Mouse (Mus musculus) embryo, embryonic 10.5 days (tissue): Measurements from ENCODE around the gene Cblc.
A peak's percentile ranks its signal among the peaks of the same experiment; 100 is the strongest.

ENCODE experiments used
- DNase-seq: peaks from one replicate; pipeline ENCODE4 v3.0.0-alpha.2; 2015; ENCODE audit warnings: low spot score

Cblc gene

DNA sequence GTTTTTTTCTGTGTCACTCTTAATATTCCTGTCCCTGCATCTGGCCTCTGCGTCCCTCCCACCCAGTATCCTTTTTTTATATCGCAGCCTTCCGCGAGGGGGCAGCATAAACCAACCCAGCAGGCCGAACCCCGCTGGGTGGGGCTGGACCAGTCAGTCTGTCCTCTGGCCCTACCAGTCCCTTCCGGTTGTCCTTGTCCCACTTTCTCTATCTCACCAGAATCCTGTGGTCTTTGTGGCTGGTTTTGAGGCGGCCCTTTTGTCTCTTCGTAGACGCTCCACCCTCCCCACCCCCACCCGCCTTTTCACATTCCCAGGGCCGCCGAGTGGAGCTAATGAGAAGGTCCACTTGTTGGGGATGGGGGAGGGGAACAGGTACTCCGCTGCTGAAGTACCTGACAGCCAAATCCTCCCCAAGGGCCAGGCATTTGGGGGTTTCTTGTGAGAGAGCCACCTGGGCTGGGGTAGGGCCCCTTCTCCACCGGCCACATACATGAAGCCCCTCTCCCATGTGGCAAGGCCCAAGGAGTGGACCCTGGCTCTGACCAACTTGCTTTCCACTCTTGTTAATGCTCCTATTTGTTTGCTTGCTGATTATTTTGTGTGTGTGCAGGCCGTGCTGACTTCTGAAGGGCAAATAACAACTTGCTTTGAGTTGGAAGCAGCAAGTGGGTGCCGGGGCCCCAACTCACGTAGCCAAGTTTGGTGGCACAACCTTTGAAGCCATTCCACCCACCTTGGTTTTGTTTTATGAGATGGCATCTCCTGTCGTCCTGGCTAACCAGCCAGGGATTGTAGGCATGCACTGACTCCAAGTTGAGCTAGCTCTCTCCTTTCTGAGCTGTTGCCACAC lies 46.2 kb downstream of the Cblc start, which contains the start of gene Nectin2:
Gene Nectin2 (minus strand): TSS at position 267 of the 853 bp plus-strand sequence.
- peak; percentile 93 for DNase-seq

DNA sequence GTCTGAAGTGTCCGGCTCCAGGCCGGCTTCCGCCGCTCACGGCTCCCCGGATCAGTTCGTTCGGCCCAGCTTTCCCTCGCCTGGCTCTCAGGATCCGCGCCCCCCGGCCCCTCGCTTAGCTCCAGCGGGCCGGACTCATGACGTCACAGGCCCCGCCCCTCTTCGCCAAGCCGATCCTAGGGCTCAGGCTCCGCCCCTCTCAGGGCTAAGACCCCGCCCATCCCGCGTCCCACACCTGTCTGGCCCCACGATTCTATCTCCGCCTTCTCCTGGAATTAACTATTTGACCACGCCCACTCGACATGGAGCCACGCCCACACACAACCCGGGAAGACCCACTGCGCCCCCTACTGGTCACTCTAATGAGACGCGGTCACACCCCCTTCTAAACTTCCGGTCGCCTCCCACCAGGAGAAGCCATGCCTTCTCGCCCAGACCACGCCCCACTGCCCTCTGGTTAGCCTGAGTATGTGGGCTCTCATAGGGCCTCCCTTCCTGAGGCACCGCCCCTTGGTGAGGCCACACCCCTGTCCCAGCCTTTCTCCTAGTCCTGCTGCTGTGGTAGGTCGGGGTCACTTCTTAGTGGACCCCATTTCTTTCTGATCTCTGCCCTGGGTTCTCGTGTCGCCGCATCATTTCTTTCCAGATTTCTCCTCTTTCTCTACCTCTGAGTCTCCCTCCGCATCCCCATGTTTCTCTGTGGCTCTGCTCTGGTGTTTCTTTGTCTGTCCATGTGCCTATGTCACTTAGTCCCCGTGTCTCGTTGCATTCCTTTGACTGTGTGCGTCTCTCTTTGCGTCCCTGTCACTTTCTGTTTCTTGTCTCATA lies 47.0 kb downstream of the Cblc start:
- peak; percentile 99 for DNase-seq

GRCm38 (mm10) chr7:19748219-19749195 lies 48.1 kb downstream of the Cblc start:
- DNase-seq, result peak; percentile 76

DNA sequence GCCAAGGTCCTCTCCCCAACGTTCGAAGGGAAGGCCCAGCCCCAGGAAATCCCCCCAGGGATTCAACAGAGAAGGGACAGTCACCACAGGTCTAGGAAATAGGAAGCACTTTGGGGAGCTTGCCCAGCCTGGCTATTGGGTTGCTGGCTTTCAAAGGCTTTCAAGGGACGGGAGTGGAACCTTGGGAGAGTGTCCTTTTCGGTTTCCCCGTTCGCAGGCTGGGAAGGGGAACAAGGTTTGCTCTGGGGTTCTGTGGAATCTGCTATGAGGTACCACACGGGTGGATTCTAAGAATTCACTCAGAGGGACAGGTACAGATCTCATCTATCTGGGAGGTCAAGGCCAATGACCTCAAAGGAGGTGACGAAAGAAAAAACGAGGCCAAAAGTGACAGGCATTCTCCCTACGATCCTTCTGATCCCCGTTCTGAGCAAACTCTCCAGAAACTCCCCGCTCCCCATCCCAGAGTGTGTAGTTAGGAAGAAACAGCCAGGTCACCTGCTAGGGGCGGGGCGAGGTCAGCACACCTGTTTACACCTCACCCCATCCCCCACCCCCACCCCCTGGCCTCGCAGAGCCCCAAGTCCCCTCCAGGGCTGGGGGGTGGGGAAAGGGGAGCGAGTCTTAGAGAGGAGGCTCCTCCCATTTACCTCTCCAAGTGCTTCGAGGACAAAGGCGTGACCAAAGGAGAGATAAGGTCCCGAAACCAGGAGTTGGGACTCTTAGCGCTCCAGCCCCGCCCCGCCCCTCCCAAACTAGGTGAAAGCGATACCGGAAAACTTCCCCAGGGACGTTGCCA lies 49.0 kb downstream of the Cblc start:
- DNase-seq, result peak; percentile 54

DNA sequence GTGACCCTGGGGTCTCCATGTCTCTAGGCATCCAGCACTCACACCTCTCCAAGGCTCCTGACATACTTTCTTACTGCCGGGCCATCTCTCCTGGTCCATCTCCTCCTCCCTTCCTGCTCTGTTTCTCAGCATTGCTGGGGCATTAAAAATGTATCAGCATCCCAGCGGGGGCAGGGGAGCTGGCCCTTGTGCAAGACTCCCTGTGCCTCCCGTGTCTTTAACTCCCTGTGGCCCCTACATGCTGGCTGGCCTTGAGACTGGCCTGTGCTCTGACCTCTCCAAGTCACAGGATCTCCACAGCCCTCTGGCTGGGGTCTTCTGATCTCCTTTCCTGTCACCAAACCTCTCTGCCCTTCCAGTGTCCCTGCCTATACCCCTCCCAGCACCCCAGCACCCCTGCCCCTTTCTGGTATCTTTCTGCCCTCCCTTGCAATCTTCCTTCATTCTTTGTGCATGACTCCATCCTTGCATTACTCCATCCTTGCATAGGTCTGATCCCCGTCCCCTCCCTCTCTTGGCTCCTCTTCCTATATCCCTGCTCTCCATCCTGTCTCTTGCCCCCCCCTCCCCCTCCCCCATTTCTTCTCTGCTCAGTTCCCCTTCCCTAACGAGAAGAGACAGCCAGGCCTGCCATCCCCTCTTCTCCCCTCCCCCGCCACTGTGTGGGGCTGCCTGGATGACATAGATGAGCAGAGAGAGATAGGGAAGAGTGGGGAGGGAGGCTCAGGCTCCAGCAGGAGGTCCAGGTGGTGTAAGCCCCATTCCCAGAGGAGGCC lies 50.0 kb downstream of the Cblc start:
- DNase-seq, result peak; percentile 21

DNA sequence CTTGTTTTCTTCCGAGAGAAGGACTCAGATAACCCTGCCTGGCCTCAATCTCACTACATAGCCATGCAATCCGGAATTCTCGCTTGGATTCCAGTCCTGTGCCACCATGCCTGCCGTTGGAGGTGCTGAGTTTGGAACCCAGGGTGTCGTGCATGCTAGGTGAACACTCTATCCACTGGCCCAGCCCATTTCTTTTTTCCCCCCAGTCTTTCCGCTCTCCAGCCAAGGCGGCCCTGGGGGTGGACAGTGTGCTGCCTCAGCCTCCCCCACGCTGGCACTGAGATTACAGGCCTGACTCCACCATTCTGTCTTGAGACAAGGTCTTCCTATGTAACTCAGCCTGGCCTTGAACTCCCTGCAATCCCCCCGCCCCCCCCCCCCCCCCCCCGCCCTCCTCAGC lies 50.6 kb downstream of the Cblc start:
- DNase-seq, result no peak

- no peak for DNase-seq
Observed at GRCm38 (mm10) chr7:19744590-19745385, 51.8 kb downstream of the Cblc start.

DNA sequence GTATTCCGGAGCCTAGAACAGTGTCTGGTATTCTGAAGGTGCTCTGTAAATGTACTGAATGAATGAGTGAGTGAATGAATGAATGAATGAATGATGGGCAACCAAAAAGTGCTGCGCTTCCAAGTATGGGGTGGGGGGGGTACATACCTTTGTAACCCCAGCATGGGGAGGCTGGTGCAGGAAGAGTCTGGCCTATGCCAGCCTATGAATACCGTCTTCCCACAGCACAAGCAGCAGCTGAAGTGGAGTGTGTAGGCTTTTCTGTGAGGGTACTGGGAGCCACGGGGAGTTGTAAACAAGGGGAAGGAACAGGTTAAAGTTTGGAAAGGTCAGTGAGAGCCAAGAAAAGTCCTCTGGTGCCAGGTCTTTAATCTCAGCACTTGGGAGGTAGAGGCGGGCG lies 52.8 kb downstream of the Cblc start:
- DNase-seq, result no peak

- no peak for DNase-seq
Observed at GRCm38 (mm10) chr7:19742468-19742867, 54.1 kb downstream of the Cblc start.

DNA sequence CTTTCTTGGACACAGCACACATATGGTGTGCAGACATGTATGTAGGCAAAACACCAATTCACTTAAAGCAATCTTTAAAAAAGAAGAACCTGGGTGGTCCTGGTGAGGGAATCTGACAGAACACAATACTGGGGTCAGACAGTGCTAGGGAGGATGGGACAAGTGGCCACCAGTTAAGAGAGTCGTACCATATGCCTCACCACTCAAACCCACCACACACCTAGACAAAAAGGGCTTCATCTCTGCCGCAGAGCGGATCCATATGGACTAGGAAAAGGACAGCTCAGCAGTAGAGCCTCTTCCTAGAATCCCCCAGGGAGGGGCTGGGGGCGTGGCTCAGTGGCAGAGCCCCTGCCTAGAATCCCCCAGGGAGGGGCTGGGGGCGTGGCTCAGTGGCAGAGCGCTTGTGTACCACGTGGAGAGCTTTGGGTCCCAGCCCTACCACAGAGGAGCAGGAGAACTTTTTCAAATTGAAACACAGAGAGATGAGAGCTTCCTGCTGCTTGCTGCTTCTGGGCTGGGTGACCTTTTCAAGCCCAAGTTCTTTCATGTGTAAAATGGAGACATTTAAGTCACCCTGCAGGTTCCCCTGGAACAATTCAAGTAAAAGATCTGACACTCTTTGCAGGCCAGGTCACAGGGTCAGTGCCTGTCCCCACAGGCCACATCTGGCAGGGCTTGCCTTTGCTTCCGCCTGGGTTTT lies 55.1 kb downstream of the Cblc start:
- peak; percentile 68 for DNase-seq

DNA sequence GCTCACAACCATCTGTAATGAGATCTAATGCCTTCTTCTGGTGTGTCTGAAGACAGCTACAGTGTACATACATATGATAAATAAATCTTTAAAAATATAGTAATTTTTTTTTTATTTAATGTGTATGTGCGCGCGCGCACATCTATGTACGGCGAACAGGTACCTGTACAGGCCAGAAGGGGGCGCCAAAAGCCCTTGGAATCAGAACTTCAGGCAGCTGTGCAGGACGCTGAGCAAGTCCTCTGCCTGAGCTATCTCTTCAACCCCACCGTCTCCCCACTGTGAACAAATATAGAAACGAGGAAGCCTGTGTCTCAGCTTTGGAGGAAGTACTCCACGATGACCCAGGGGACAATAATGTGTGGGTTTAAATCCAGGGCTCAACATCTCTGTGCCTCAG lies 56.3 kb downstream of the Cblc start:
- no peak for DNase-seq

DNA sequence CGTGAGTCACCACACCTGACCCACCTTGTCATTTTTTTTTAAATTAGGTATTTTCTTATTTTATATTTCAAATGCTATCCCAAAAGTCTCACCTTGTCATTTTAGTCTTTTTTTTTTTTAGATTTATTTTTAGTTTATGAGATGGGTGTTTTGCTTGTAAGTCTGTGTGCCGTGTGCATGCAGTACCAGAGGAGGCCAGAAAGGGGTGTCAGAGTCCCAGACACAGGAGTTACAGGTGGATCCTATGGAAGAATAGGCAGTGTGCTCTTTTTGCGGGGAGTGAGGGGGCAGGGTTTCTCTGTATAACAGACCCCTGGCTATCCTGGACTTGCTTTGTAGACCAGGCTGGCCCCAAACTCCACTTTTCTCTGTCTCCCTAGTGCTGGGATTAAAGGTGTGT lies 57.8 kb downstream of the Cblc start:
- no peak for DNase-seq

GRCm38 (mm10) chr7:19736389-19737057 lies 60.1 kb downstream of the Cblc start:
- no peak for DNase-seq

- DNase-seq, result no peak
Observed at GRCm38 (mm10) chr7:19734178-19734666, 62.4 kb downstream of the Cblc start.
